ENCODE assay signal across 13 mouse cellular contexts in the genomic region with DNA sequence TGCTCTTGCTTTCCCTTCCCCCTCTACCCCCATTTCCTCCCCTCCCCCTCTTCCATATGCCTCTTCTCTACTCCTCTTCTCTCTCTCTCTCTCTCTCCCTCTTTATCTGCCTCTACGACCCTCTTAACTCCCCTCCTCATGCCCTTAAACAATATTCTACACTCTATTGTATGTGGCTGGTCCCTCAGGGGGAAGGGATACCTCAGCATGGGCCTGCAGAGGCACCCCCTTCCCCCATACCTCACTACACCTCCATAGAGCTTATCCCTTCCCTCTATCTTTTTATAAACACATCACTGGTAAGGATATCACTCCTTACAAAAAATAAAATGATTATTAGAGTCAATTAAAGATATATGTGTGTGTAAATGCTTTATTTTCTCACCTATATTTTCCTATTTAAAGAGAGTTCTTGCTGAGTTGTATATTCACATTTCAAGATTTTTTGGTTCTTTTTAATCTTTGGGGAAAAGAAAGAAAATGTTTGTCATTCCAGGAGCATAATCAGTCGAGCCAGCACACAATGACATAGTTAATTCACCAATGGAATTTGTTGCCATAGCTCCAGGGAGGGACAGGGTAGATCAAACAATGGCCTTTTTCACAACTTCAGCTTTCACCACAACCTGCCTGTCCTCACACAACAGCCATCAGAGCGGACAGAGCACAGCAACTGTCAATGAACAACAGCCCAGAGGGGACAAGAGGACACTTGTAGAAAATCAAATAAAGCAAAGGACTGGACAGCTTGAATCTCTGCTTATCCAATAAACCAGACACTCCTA. TPM values are rescaled to one million over a fixed set of nuclear protein-coding genes. Genes with fewer than 3 reads are reported as not detected.
DNase-seq lines count a peak whose midpoint lies in the region; ATAC-seq and TF ChIP-seq lines count a peak whose summit lies in the region.
"Had no signal": no experiment of that assay in that cellular context is flagged by ENCODE, and none has a peak within 500 bp of the region (broad histone marks: within the 10 kb centered on the region; RNA-seq: fewer than 3 reads in every experiment).

Pcyt1b (plus strand) TSS at position 646 of the 785 bp plus-strand sequence.

- TF ChIP-seq POLR2A in cerebellum, adult 2 months (IDR thresholded peaks at IDR 0.05; ENCODE audit: borderline replicate concordance, insufficient read depth, low read length): no peak

- 12% methylated on average over 3 of the region's 3 CpGs for WGBS in cerebellum, adult 2 months
- 15% methylated on average over 3 of the region's 3 CpGs for WGBS in hindbrain, embryonic 13.5 days

- intact Hi-C loops in heart, postnatal 10 days (cut with DNase I): no loop called here

- no peak within 1 kb of the TSS for H3K4me3 ChIP-seq in cerebellum, adult 2 months (replicated peaks; ENCODE audit: insufficient read depth, low read depth, low read length)
- no peak within 1 kb of the TSS for H3K4me3 ChIP-seq in hindbrain, embryonic 13.5 days
- H3K4me3 ChIP-seq: erythroblast, embryonic 14.5 days; heart, embryonic 15.5 days had no signal

- no peaks in the 10 kb centered on the region for H3K36me3 ChIP-seq in hindbrain, embryonic 13.5 days
- H3K36me3 ChIP-seq: heart, embryonic 15.5 days had no signal

- no peak for DNase-seq in cerebellum, adult 2 months
- DNase-seq in cerebellum, adult 18-20 months: no peak
- peak; percentile 67 for DNase-seq in brain, adult 2 months (ENCODE audit: low read depth, low spot score)
- no peak for DNase-seq in cerebellum, postnatal 4 days (ENCODE audit: low spot score in 2 of 2)
- DNase-seq in heart, postnatal 10 days: no peak
- DNase-seq in cerebellum, postnatal 10 days: no peak
- DNase-seq: lung, adult 18-20 months had no signal

- no peak for TF ChIP-seq CTCF in cerebellum, adult 2 months (IDR thresholded peaks at IDR 0.05; ENCODE audit: borderline replicate concordance, insufficient read depth, low read depth, low read length)

- no peak within 1 kb of the TSS for H3K4me2 ChIP-seq in hindbrain, embryonic 13.5 days
- H3K4me2 ChIP-seq: heart, embryonic 15.5 days had no signal

- H3K9me3 ChIP-seq in hindbrain, embryonic 13.5 days: no peaks in the 10 kb centered on the region
- H3K9me3 ChIP-seq: heart, embryonic 15.5 days had no signal

- no peak for ATAC-seq in hindbrain, embryonic 13.5 days (ENCODE audit: low FRiP score)
- ATAC-seq in megakaryocyte progenitor cell, adult 5-6 weeks (replicated peaks; ENCODE audit: poor library complexity): 0 out of 2 replicates have a peak, but pooled peaks have one; percentile 11
- ATAC-seq: Patski had no signal

- H3K9ac ChIP-seq in hindbrain, embryonic 13.5 days: no peak within 1 kb of the TSS
- H3K9ac ChIP-seq: heart, embryonic 15.5 days had no signal

- no peaks in the 10 kb centered on the region for H3K4me1 ChIP-seq in cerebellum, adult 2 months (ENCODE audit: control insufficient read depth, insufficient read depth, low read length)
- H3K4me1 ChIP-seq in hindbrain, embryonic 13.5 days (replicated peaks): no peaks in the 10 kb centered on the region
- H3K4me1 ChIP-seq: heart, embryonic 15.5 days had no signal

- H3K27ac ChIP-seq in cerebellum, adult 2 months (ENCODE audit: insufficient read depth, low read length): no peak within 1 kb of the TSS
- no peak within 1 kb of the TSS for H3K27ac ChIP-seq in hindbrain, embryonic 13.5 days
- H3K27ac ChIP-seq: heart, embryonic 15.5 days; kidney, postnatal 0 days had no signal

- no peaks in the 10 kb centered on the region for H3K27me3 ChIP-seq in cerebellum, adult 2 months (ENCODE audit: control insufficient read depth, insufficient read depth, low read length)
- no peaks in the 10 kb centered on the region for H3K27me3 ChIP-seq in hindbrain, embryonic 13.5 days
- H3K27me3 ChIP-seq: heart, embryonic 15.5 days had no signal

RNA-seq across cellular contexts. Expression of gene Pcyt1b, which starts in this region (rescaled TPM):
- 20.8 and 24.3 TPM in 2 replicates for polyA plus RNA-seq in cerebellum, adult 2 months (2012; rRNA removed)
- 21.6 and 23.1 TPM in 2 replicates for polyA plus RNA-seq in hindbrain, embryonic 13.5 days (2015; fragmentation: Nextera tagmentation; extraction: Ambion mirVana)
- 1.5 and 1.7 TPM in 2 replicates for total RNA-seq in megakaryocyte progenitor cell, adult 5-6 weeks (2015)
- 1.5 and 2.9 TPM in 2 replicates for total RNA-seq in megakaryocyte progenitor cell, adult 5-6 weeks (2017)
- total RNA-seq in heart, postnatal 10 days (2021): under 1 TPM; 0.41 to 0.69 TPM
